Comparison of ENCODE assay signal across 8 mouse cellular contexts in genomic region chr9:114401685-114402080, GRCm38 (mm10). TPM values are rescaled to one million over a fixed set of nuclear protein-coding genes. Genes with fewer than 3 reads are reported as not detected.
DNase-seq lines count a peak whose midpoint lies in the region; ATAC-seq lines count a peak whose summit lies in the region.

No protein-coding gene starts in this region.

- H3K4me3 ChIP-seq in forebrain, embryonic 15.5 days: peak overlapping the region; percentile 92
- H3K4me3 ChIP-seq in midbrain, embryonic 11.5 days (ENCODE audit: low read depth, low read length): peak overlapping the region; percentile 83

- H3K4me1 ChIP-seq in forebrain, embryonic 15.5 days: peaks cover 11% of the 10 kb centered on the region
- peaks cover 8% of the 10 kb centered on the region for H3K4me1 ChIP-seq in midbrain, embryonic 11.5 days (ENCODE audit: control insufficient read depth, insufficient read depth, low read length)

- no peaks in the 10 kb centered on the region for H3K27me3 ChIP-seq in forebrain, embryonic 15.5 days
- H3K27me3 ChIP-seq in midbrain, embryonic 11.5 days (ENCODE audit: control insufficient read depth, insufficient read depth, low read length): no peaks in the 10 kb centered on the region

- 3% methylated on average over 16 of the region's 16 CpGs for WGBS in forebrain, embryonic 15.5 days
- WGBS in midbrain, embryonic 11.5 days: 5% methylated on average over 16 of the region's 16 CpGs

- peaks cover 19% of the 10 kb centered on the region for H3K36me3 ChIP-seq in forebrain, embryonic 15.5 days
- H3K36me3 ChIP-seq in midbrain, embryonic 11.5 days (ENCODE audit: control insufficient read depth, insufficient read depth, low read length): peaks cover 15% of the 10 kb centered on the region

- H3K9ac ChIP-seq in forebrain, embryonic 15.5 days (replicated peaks): peak overlapping the region; percentile 84
- peak overlapping the region; percentile 84 for H3K9ac ChIP-seq in midbrain, embryonic 11.5 days (ENCODE audit: low read length)

- ATAC-seq in forebrain, embryonic 15.5 days (replicated peaks): peak; percentile 3
- ATAC-seq in midbrain, embryonic 11.5 days (ENCODE audit: low FRiP score): 0 out of 2 replicates have a peak, but pooled peaks have one; percentile 0

- peak overlapping the region; percentile 72 for H3K4me2 ChIP-seq in forebrain, embryonic 15.5 days (replicated peaks)
- peak overlapping the region; percentile 78 for H3K4me2 ChIP-seq in midbrain, embryonic 11.5 days

- DNase-seq in layer of hippocampus, adult 11-12 months (ENCODE audit: low spot score): peak; percentile 23
- DNase-seq in layer of hippocampus, adult 9-11 months: no peak
- DNase-seq in ZHBTc4 (ENCODE audit: low read depth, low spot score): peak; percentile 85
- DNase-seq in kidney, postnatal 25 days: peak; percentile 53 to 83
- no peak for DNase-seq in midbrain, embryonic 11.5 days (ENCODE audit: low spot score, missing footprints)
- DNase-seq in thymus, postnatal 36 days: peak; percentile 67 to 70
- no peak for DNase-seq in gastrocnemius, postnatal 4 days (ENCODE audit: low spot score in 2 of 2)

- no peaks in the 10 kb centered on the region for H3K9me3 ChIP-seq in forebrain, embryonic 15.5 days
- no peaks in the 10 kb centered on the region for H3K9me3 ChIP-seq in midbrain, embryonic 11.5 days (ENCODE audit: control insufficient read depth, low read length)

- H3K27ac ChIP-seq in forebrain, embryonic 15.5 days (replicated peaks): peak overlapping the region; percentile 87
- peak overlapping the region; percentile 72; the same call in 1 of the 2 replicates for H3K27ac ChIP-seq in midbrain, embryonic 11.5 days (ENCODE audit: low read depth, low read length)

RNA-seq across cellular contexts. Expression of gene Tmppe, which starts 0.8 kb away (rescaled TPM):
- 7.5 and 7.7 TPM in 2 replicates for polyA plus RNA-seq in forebrain, embryonic 15.5 days (2015; fragmentation: Nextera tagmentation; extraction: Ambion mirVana)
- 3.1 and 3.8 TPM in 2 replicates for polyA plus RNA-seq in midbrain, embryonic 11.5 days (2014; fragmentation: Nextera tagmentation; extraction: Ambion mirVana)
- 1 to 10 TPM; 3.9 to 4.4 TPM for total RNA-seq in gastrocnemius, postnatal 4 days (2021)

RNA-seq across cellular contexts. Expression of gene Glb1, which starts 0.8 kb away (rescaled TPM):
- 21.6 and 21.9 TPM in 2 replicates for polyA plus RNA-seq in forebrain, embryonic 15.5 days (2015; fragmentation: Nextera tagmentation; extraction: Ambion mirVana)
- 20.9 and 25.6 TPM in 2 replicates for polyA plus RNA-seq in midbrain, embryonic 11.5 days (2014; fragmentation: Nextera tagmentation; extraction: Ambion mirVana)
- total RNA-seq in gastrocnemius, postnatal 4 days (2021): 10 to 100 TPM; 16.3 to 20.1 TPM

RNA-seq across cellular contexts. Expression of gene Crtap, which starts 11.2 kb away (rescaled TPM):
- 19.9 and 20.2 TPM in 2 replicates for polyA plus RNA-seq in forebrain, embryonic 15.5 days (2015; fragmentation: Nextera tagmentation; extraction: Ambion mirVana)
- polyA plus RNA-seq in midbrain, embryonic 11.5 days (2014; fragmentation: Nextera tagmentation; extraction: Ambion mirVana): 37.6 and 38.7 TPM in 2 replicates
- total RNA-seq in gastrocnemius, postnatal 4 days (2021): 100 to 1,000 TPM; 111 to 118 TPM

Comparison
In these comparisons a context has a peak if more than half of its experiments do, and no peak if none do; other contexts are left out.
1. DNase-seq: peak in layer of hippocampus, adult 11-12 months (single experiment), ZHBTc4 (single experiment), kidney, postnatal 25 days (2 of 2) and thymus, postnatal 36 days (2 of 2); none in layer of hippocampus, adult 9-11 months (single experiment), midbrain, embryonic 11.5 days (single experiment) and gastrocnemius, postnatal 4 days (0 of 2).